Mouse (Mus musculus) heart, postnatal 0 days (tissue): ENCODE data around the gene Slc25a39.

ENCODE experiments used
- CTCF ChIP-seq: IDR thresholded peaks from 2 replicates; pipeline ENCODE4 v1.5.1; 2016; ENCODE audit warnings: antibody characterized with exemption, control low read depth, low read depth
- EP300 ChIP-seq: IDR thresholded peaks from 2 replicates; pipeline ENCODE4 v1.6.1; 2016; ENCODE audit warnings: antibody characterized with exemption, low read depth

- TF ChIP-seq CTCF (no peak), EP300 (no peak)
Measured at GRCm38 (mm10) chr11:102440255-102440654, 32.5 kb upstream of the Slc25a39 start.
